Mouse (Mus musculus) hindbrain, postnatal 0 days (tissue): ENCODE results near the gene Card19. TPM values are rescaled to one million over a fixed set of nuclear protein-coding genes. Genes with fewer than 3 reads are reported as not detected.

Experiments
- ATAC-seq: fragments of 200-750 bp; cut with Nextera tagmentation; 2 replicates; pipeline ENCODE4 v1.8.0; 2017; ENCODE audit warnings: mild to moderate bottlenecking, moderate TSS enrichment, moderate library complexity
- DNase-seq: peaks from one replicate; pipeline ENCODE4 v3.0.0-alpha.2; 2015; ENCODE audit warnings: low spot score
- H3K27ac ChIP-seq: fragments of 300-500 bp; sonication (generic); 2 replicates; pipeline ENCODE4 v1.5.1; 2014; ENCODE audit warnings: mild to moderate bottlenecking
- H3K27me3 ChIP-seq: fragments of 300-500 bp; sonication (generic); 2 replicates; pipeline ENCODE4 v1.6.1; 2014; ENCODE audit warnings: low read length, mixed read lengths; ENCODE audit not compliant: insufficient read depth
- H3K36me3 ChIP-seq: fragments of 300-500 bp; sonication (generic); 2 replicates; pipeline ENCODE4 v1.6.1; 2014; ENCODE audit warnings: low read length, mixed read lengths; ENCODE audit not compliant: insufficient read depth
- H3K4me1 ChIP-seq: fragments of 300-500 bp; sonication (generic); 2 replicates; pipeline ENCODE4 v1.6.1; 2014; ENCODE audit warnings: antibody characterized with exemption, low read length, mixed read lengths; ENCODE audit not compliant: insufficient read depth
- H3K4me2 ChIP-seq: fragments of 300-500 bp; sonication (generic); 2 replicates; pipeline ENCODE4 v1.6.1; 2014; ENCODE audit warnings: low read depth, mild to moderate bottlenecking, low read length, moderate library complexity, mixed read lengths
- H3K4me3 ChIP-seq: fragments of 300-500 bp; sonication (generic); 2 replicates; pipeline ENCODE4 v1.5.1; 2014; ENCODE audit warnings: low read length
- H3K9ac ChIP-seq: fragments of 300-500 bp; sonication (generic); replicated peaks from 2 replicates; pipeline ENCODE4 v1.6.1; 2014; ENCODE audit warnings: mild to moderate bottlenecking, low read length, moderate library complexity, mixed read lengths
- H3K9me3 ChIP-seq: fragments of 300-500 bp; sonication (generic); 2 replicates; pipeline ENCODE4 v1.6.1; 2016; ENCODE audit warnings: low read length, mixed read lengths
- CTCF ChIP-seq: IDR thresholded peaks from 2 replicates; pipeline ENCODE4 v1.5.1; 2016; ENCODE audit warnings: antibody characterized with exemption, control low read depth, low read depth
- WGBS: fragments of 180-500 bp; shearing (Covaris S2); extraction: QIAGEN DNeasy Blood & Tissue Kit; methylation state at CpG from one replicate; pipeline ENCODE4 v1.1.7; 2014; 5-methylcytosine and 5-hydroxymethylcytosine counted together
- polyA plus RNA-seq: library from polyadenylated mRNA; unstranded; fragments of >200 nt; fragmentation: Nextera tagmentation; extraction: Ambion mirVana; gene quantifications from 2 replicates; pipeline ENCODE4 v1.2.1, GENCODE M21; 2015
- total RNA-seq: library from RNA; depleted of rRNA; stranded (reverse); fragments of >200 nt; gene quantifications from 2 replicates; pipeline ENCODE4 v1.2.3, GENCODE M21; 2014

The Card19 gene
- total and polyA plus RNA-seq, 2 experiments from 2014 or later: 18.4 to 49.6 TPM

- no peak for TF ChIP-seq CTCF
- 63% methylated on average over 16 of the region's 16 CpGs for WGBS
- DNase-seq: no peak
Measured at GRCm38 (mm10) chr13:49192156-49192855, 23.5 kb downstream of the Card19 start.

GRCm38 (mm10) chr13:49191673-49192035, 24.2 kb downstream of the Card19 start:
- no peak overlapping the region for H3K4me2 ChIP-seq
- no peak for ATAC-seq
- H3K4me3 ChIP-seq: no peak overlapping the region
- 60% methylated on average over 5 of the region's 5 CpGs for WGBS
- no peak for DNase-seq
- TF ChIP-seq CTCF: no peak
- H3K9me3 ChIP-seq: no peaks in the 10 kb centered on the region
- no peak overlapping the region for H3K9ac ChIP-seq
- H3K4me1 ChIP-seq: peaks cover 8% of the 10 kb centered on the region
- no peak overlapping the region for H3K27ac ChIP-seq
- peaks cover 9% of the 10 kb centered on the region; the same call in 1 of the 2 replicates for H3K36me3 ChIP-seq
- no peaks in the 10 kb centered on the region for H3K27me3 ChIP-seq

More at GRCm38 (mm10) chr13:49192156-49192855, 23.5 kb downstream of the Card19 start:
- ATAC-seq: no peak
- Histone ChIP-seq H3K27ac (no peak overlapping the region), H3K27me3 (no peaks in the 10 kb centered on the region), H3K9me3 (no peaks in the 10 kb centered on the region), H3K9ac (no peak overlapping the region), H3K4me1 (peaks cover 8% of the 10 kb centered on the region), H3K4me2 (no peak overlapping the region), H3K4me3 (no peak overlapping the region), H3K36me3 (peaks cover 9% of the 10 kb centered on the region; the same call in 1 of the 2 replicates)

- Histone ChIP-seq H3K27ac (no peak overlapping the region), H3K4me2 (no peak overlapping the region), H3K36me3 (peaks cover 6% of the 10 kb centered on the region; the same call in 1 of the 2 replicates), H3K9ac (no peak overlapping the region), H3K4me3 (no peak overlapping the region), H3K4me1 (peaks cover 8% of the 10 kb centered on the region), H3K9me3 (no peaks in the 10 kb centered on the region), H3K27me3 (no peaks in the 10 kb centered on the region)
- no peak for TF ChIP-seq CTCF
- DNase-seq: no peak
- ATAC-seq: no peak
- WGBS: 75% methylated on average over 7 of the region's 7 CpGs
Measured at GRCm38 (mm10) chr13:49190876-49191672, 24.8 kb downstream of the Card19 start.

- Histone ChIP-seq H3K4me1 (peaks cover 8% of the 10 kb centered on the region), H3K4me2 (no peak overlapping the region), H3K4me3 (no peak overlapping the region), H3K27ac (no peak overlapping the region), H3K27me3 (no peaks in the 10 kb centered on the region), H3K36me3 (no peaks in the 10 kb centered on the region; the same call in 1 of the 2 replicates), H3K9me3 (no peaks in the 10 kb centered on the region), H3K9ac (no peak overlapping the region)
- no peak for DNase-seq
- TF ChIP-seq CTCF: no peak
- no peak for ATAC-seq
- WGBS: 77% methylated on average over 12 of the region's 12 CpGs
Measured at GRCm38 (mm10) chr13:49189970-49190870, 25.6 kb downstream of the Card19 start.

- peaks cover 8% of the 10 kb centered on the region for H3K4me1 ChIP-seq
- 59% methylated on average over 2 of the region's 2 CpGs for WGBS
- no peak for TF ChIP-seq CTCF
- DNase-seq (no peak), ATAC-seq (no peak)
- H3K4me3 ChIP-seq: no peak overlapping the region
- peak overlapping the region; percentile 100; the same call in 1 of the 2 replicates for H3K4me2 ChIP-seq
- H3K36me3 ChIP-seq: no peaks in the 10 kb centered on the region
- no peaks in the 10 kb centered on the region for H3K27me3 ChIP-seq
- H3K9ac ChIP-seq: no peak overlapping the region
- H3K27ac ChIP-seq: no peak overlapping the region
- no peaks in the 10 kb centered on the region for H3K9me3 ChIP-seq
Measured at GRCm38 (mm10) chr13:49188966-49189360, 26.9 kb downstream of the Card19 start.
